Mouse (Mus musculus): ENCODE measurements around the gene Olfr403.
"Not testable (repeated sequence)": the region's sequence is repeated elsewhere in the genome, so short reads cannot be mapped to it uniquely, and the experiment has no call there.

Olfr403 gene
- long read RNA-seq, experiment 1: 0 reads
- long read RNA-seq, experiment 2: 0 reads

- intact Hi-C loops (cut with DNase I): no loop called here
Observed at GRCm38 (mm10) chr11:74185949-74186348, at the start of gene Olfr403. Gene Olfr403 (plus strand): TSS chr11:74186249.

GRCm38 (mm10) chr11:74140001-74140400 is 46.0 kb upstream of the Olfr403 start:
- intact Hi-C loops (cut with DNase I): not testable (repeated sequence)

GRCm38 (mm10) chr11:74145866-74146265 is 40.2 kb upstream of the Olfr403 start:
- intact Hi-C loops (cut with DNase I): no loop called here

GRCm38 (mm10) chr11:74153229-74153628 is 32.8 kb upstream of the Olfr403 start, which contains the start of gene Olfr402:
Gene Olfr402 (plus strand): TSS chr11:74153529.
- intact Hi-C loops (cut with DNase I): no loop called here

GRCm38 (mm10) chr11:74168771-74169170 is 17.3 kb upstream of the Olfr403 start:
- intact Hi-C loops (cut with DNase I): no loop called here

DNA sequence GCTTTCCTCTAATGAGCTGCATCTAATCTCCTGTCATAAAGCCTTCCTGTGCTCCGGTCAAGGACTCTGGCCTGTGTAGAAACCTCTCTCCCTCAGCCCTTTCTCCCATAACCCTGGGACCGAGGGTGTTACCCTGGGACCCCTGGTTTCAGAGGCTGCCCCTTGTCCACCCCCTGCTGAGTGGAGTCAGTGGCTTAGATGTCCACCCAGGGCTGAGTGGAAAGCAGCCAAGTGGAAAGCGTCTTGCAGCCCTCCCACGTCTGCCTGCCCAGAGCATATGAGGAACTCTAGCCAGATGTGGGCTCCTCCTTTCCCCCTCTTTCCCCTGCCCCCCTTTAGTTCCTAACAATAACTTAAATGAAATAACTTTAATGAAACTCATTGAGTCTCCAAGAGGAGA is 2.9 kb upstream of the Olfr403 start:
- intact Hi-C loops (cut with DNase I): no loop called here

DNA sequence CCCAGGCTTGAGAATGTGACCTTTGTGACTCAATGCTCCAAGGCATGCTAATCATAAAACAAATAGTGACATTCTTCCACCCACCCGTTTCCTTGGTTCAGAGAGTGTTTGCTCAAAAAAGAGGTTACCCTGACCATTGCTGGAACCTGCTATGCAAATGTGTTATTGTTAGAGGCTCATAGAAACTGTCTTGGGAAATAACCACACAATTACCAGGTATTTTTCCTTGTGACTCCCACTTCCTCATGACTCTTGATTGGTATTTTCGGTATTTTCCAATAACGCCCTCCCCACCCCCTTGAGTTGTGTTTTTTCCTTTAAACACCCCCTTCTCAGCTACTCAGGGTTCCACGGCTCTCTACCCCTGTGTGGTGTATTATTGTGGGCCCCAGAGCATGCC is 2.3 kb upstream of the Olfr403 start:
- intact Hi-C loops (cut with DNase I): no loop called here

DNA sequence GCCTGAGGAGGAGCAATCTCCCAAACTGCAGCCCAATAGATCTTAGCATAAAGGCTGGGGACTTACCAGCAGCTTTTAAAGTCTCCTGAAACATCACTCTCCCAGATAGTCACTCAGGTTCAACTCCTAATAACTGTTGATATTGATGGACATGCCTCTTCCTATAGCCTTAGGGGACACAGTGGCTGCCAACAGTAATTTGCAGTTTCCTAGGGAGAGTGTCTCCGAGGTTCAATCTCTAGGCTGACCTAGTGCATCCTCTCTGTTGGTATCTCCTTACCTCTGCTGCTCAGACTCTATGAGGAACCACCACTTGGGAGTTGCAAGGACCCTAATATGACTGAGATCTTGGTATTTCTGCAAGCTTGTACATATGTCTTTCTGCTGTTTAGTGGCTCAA is 25.2 kb downstream of the Olfr403 start, which contains the start of gene Olfr43:
TSS of gene Olfr43 (minus strand) at position 101 of the 400 bp plus-strand sequence.
- intact Hi-C loops (cut with DNase I): no loop called here

- intact Hi-C loops (cut with DNase I): no loop called here
Observed at GRCm38 (mm10) chr11:74241201-74241600, 55.2 kb downstream of the Olfr403 start.

All from adrenal gland (tissue).